Mouse (Mus musculus): ENCODE data around the gene Tnfrsf1b.

DNA sequence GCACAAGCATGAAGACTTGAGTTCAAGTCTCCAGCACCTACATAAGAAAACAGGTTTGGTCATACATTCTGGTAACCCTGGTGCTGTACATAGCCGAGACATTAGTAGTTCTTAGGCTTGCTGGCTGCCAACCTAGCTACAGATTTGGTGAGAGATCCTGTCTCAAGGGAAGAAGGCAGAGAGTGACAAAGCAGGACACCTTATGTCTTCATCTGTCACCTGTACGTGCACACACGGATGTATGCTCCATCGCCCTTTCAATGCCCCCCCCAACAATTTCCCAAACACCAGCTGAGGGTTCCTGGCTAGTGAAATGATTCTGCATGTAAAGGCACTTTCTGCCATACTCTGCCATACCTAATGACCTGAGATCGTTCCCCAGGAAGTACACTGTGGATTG, 9.5 kb upstream of the Tnfrsf1b start:
- TF ChIP-seq CTCF (IDR thresholded peaks at IDR 0.05; ENCODE audit: insufficient read depth, low read length) (no peak), POLR2A (IDR thresholded peaks at IDR 0.05; ENCODE audit: borderline replicate concordance, extremely low read depth, low read depth, low read length) (no peak)

Measured in lung, adult 2 months (tissue).